Mouse (Mus musculus) NIH3T3 (cell line): ENCODE results near the gene Cadm4.
"Not testable (repeated sequence)": the region's sequence is repeated elsewhere in the genome, so short reads cannot be mapped to it uniquely, and the experiment has no call there.

Experiments used
- DNase-seq: peaks from one replicate; pipeline ENCODE4 v3.0.0-alpha.2; 2012; ENCODE audit warnings: low read depth

Gene Cadm4

GRCm38 (mm10) chr7:24467886-24468285 lies 13.9 kb upstream of the Cadm4 start:
- DNase-seq, result no peak

GRCm38 (mm10) chr7:24469126-24469525 lies 12.7 kb upstream of the Cadm4 start:
- peak; percentile 41 for DNase-seq

GRCm38 (mm10) chr7:24470356-24470755 lies 11.5 kb upstream of the Cadm4 start:
- peak; percentile 94 for DNase-seq

- DNase-seq, result no peak
Measured at GRCm38 (mm10) chr7:24472442-24472841, 9.4 kb upstream of the Cadm4 start.

GRCm38 (mm10) chr7:24472937-24473336 lies 8.9 kb upstream of the Cadm4 start:
- DNase-seq, result peak; percentile 64

GRCm38 (mm10) chr7:24473913-24474529 lies 7.8 kb upstream of the Cadm4 start:
- peak; percentile 86 for DNase-seq

- DNase-seq, result no peak
Measured at GRCm38 (mm10) chr7:24474811-24475506, 6.9 kb upstream of the Cadm4 start.

- DNase-seq, result no peak
Measured at GRCm38 (mm10) chr7:24476338-24476737, 5.5 kb upstream of the Cadm4 start.

- DNase-seq, result no peak
Measured at GRCm38 (mm10) chr7:24476856-24477255, 5.0 kb upstream of the Cadm4 start.

GRCm38 (mm10) chr7:24478911-24479310 lies 2.9 kb upstream of the Cadm4 start:
- no peak for DNase-seq

GRCm38 (mm10) chr7:24479685-24480084 lies 2.1 kb upstream of the Cadm4 start:
- no peak for DNase-seq

GRCm38 (mm10) chr7:24480121-24480941 lies 1.5 kb upstream of the Cadm4 start:
- DNase-seq, result no peak

GRCm38 (mm10) chr7:24480986-24481473 lies 793 bp upstream of the Cadm4 start:
- no peak for DNase-seq

GRCm38 (mm10) chr7:24482208-24483020 lies 591 bp downstream of the Cadm4 start:
- no peak for DNase-seq

GRCm38 (mm10) chr7:24483291-24483690 lies 1.5 kb downstream of the Cadm4 start:
- not testable (repeated sequence) for DNase-seq

GRCm38 (mm10) chr7:24485481-24485880 lies 3.7 kb downstream of the Cadm4 start:
- no peak for DNase-seq

GRCm38 (mm10) chr7:24486654-24487130 lies 4.9 kb downstream of the Cadm4 start:
- no peak for DNase-seq

- no peak for DNase-seq
Measured at GRCm38 (mm10) chr7:24487403-24487802, 5.6 kb downstream of the Cadm4 start.

- DNase-seq, result no peak
Measured at GRCm38 (mm10) chr7:24488303-24488702, 6.5 kb downstream of the Cadm4 start.

GRCm38 (mm10) chr7:24499856-24500577 lies 18.2 kb downstream of the Cadm4 start:
- no peak for DNase-seq

- DNase-seq, result peak; percentile 49
Measured at GRCm38 (mm10) chr7:24500929-24501328, 19.1 kb downstream of the Cadm4 start.
